Mouse (Mus musculus): ENCODE measurements around the gene Gm35134. TPM values are rescaled to one million over a fixed set of nuclear protein-coding genes. Genes with fewer than 3 reads are reported as not detected.

The Gm35134 gene
- not detected for polyA plus RNA-seq (2015; fragmentation: Illumina TruSeq; extraction: RNeasy Lipid Tissue Mini Kit (QIAGEN cat#74804); ENCODE audit: insufficient read depth, low replicate concordance)

DNA sequence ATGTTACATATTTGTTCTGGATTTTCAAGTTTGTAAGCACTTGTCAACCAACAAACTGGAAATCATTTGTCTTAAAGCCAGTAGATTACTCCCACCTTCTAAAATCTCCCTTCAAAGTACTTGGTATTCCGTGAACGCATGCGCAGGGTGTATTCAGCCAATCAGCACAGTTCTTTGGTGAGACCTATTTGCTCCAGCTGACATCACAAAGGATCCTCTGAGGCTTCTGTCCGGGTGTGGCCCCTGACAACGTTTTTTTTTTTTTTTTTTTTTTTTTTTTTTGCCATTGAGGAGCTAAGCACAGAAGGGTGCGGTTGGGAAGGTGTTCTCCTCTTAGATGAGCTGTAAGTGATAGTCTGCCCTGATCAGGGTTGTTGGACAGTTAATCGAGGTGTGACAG lies at the start of gene Gm35134:
Gene Gm35134 (plus strand): TSS at position 301 of the 400 bp plus-strand sequence.

